Mouse (Mus musculus) lung, postnatal 0 days (tissue): ENCODE measurements around the gene Exoc7.

Experiments
- CTCF ChIP-seq: IDR thresholded peaks from 2 replicates; pipeline ENCODE4 v1.5.1; 2016; ENCODE audit warnings: antibody characterized with exemption, mild to moderate bottlenecking
- EP300 ChIP-seq: IDR thresholded peaks from 2 replicates; pipeline ENCODE4 v1.6.1; 2016; ENCODE audit warnings: antibody characterized with exemption, mild to moderate bottlenecking, control low read depth

DNA sequence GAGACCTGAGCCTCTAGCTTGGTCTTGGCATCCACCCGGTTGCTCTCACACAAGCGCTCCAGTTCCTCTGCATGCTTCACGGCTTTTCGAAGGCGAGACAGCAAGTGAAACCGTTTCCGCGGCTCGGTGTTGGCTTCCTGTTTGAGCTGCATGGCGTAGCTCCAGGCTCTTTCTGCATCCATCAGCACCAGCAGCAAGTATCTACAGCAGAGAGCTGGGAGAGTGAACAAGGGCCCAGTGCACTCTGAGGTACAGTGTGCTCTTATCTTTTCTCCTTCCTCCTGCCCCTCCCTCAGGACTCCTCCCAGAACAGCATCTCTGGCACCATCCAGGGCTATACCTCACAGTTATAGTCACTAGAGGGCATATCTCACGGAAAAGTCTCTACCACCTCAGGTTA lies 41.7 kb downstream of the Exoc7 start:
- TF ChIP-seq CTCF: no peak
- no peak for TF ChIP-seq EP300
